Mouse (Mus musculus): ENCODE measurements at regions not wholly inside any gene's neighbourhood (a gene's known extent, or its start where the extent isn't known, plus 50 kb on each side); places are given as distances from the start of the nearest gene placed in this dataset.

- intact Hi-C loops (cut with DNase I) = no loop called here
- TF ChIP-seq POLR2A (IDR thresholded peaks at IDR 0.05; ENCODE audit: insufficient read depth, low read depth, low read length) (no peak), EP300 (IDR thresholded peaks at IDR 0.05; ENCODE audit: insufficient read depth, low read depth, low read length) (0 out of 2 replicates have a peak, but pooled peaks have one; percentile 55), CTCF (IDR thresholded peaks at IDR 0.05) (no peak)
- WGBS = 66% methylated on average over 8 of the region's 8 CpGs
- DNase-seq = peak; percentile 31 to 66
- Histone ChIP-seq H3K27ac (no peak overlapping the region), H3K36me3 (ENCODE audit: control insufficient read depth, insufficient read depth, low read length) (no peaks in the 10 kb centered on the region), H3K4me3 (no peak overlapping the region), H3K79me2 (replicated peaks; ENCODE audit: control insufficient read depth, insufficient read depth, low read length) (no peaks in the 10 kb centered on the region), H3K4me1 (ENCODE audit: control insufficient read depth, insufficient read depth, low read length) (no peaks in the 10 kb centered on the region), H3K9ac (ENCODE audit: low read depth, low read length) (no peak overlapping the region), H3K27me3 (ENCODE audit: control insufficient read depth, insufficient read depth, low read length) (no peaks in the 10 kb centered on the region)
Measured at GRCm38 (mm10) chr8:103808580-103808979, 292.8 kb upstream of the Cdh5 start.

- Histone ChIP-seq H3K9ac (ENCODE audit: low read depth, low read length) (no peak overlapping the region), H3K79me2 (replicated peaks; ENCODE audit: control insufficient read depth, insufficient read depth, low read length) (no peaks in the 10 kb centered on the region), H3K27ac (no peak overlapping the region), H3K4me3 (no peak overlapping the region), H3K4me1 (ENCODE audit: control insufficient read depth, insufficient read depth, low read length) (no peaks in the 10 kb centered on the region), H3K36me3 (ENCODE audit: control insufficient read depth, insufficient read depth, low read length) (no peaks in the 10 kb centered on the region), H3K27me3 (ENCODE audit: control insufficient read depth, insufficient read depth, low read length) (no peaks in the 10 kb centered on the region)
- no peak for DNase-seq
- 65% methylated on average over 7 of the region's 7 CpGs for WGBS
- TF ChIP-seq EP300 (IDR thresholded peaks at IDR 0.05; ENCODE audit: insufficient read depth, low read depth, low read length) = no peak
- TF ChIP-seq CTCF (IDR thresholded peaks at IDR 0.05) = no peak
- TF ChIP-seq POLR2A (IDR thresholded peaks at IDR 0.05; ENCODE audit: insufficient read depth, low read depth, low read length) = no peak
- intact Hi-C loops (cut with DNase I) = no loop called here
Measured at GRCm38 (mm10) chr8:103809140-103809539, 292.3 kb upstream of the Cdh5 start.

GRCm38 (mm10) chr8:103813954-103814591 lies 287.4 kb upstream of the Cdh5 start:
- Histone ChIP-seq H3K79me2 (replicated peaks; ENCODE audit: control insufficient read depth, insufficient read depth, low read length) (no peaks in the 10 kb centered on the region), H3K36me3 (ENCODE audit: control insufficient read depth, insufficient read depth, low read length) (no peaks in the 10 kb centered on the region), H3K4me3 (no peak overlapping the region), H3K27ac (no peak overlapping the region), H3K27me3 (ENCODE audit: control insufficient read depth, insufficient read depth, low read length) (no peaks in the 10 kb centered on the region), H3K4me1 (ENCODE audit: control insufficient read depth, insufficient read depth, low read length) (no peaks in the 10 kb centered on the region), H3K9ac (ENCODE audit: low read depth, low read length) (no peak overlapping the region)
- no peak for DNase-seq
- TF ChIP-seq EP300 (IDR thresholded peaks at IDR 0.05; ENCODE audit: insufficient read depth, low read depth, low read length) (no peak), CTCF (IDR thresholded peaks at IDR 0.05) (no peak), POLR2A (IDR thresholded peaks at IDR 0.05; ENCODE audit: insufficient read depth, low read depth, low read length) (no peak)
- WGBS = 63% methylated on average over 10 of the region's 10 CpGs
- intact Hi-C loops (cut with DNase I) = no loop called here

GRCm38 (mm10) chr8:103816101-103816894 lies 285.1 kb upstream of the Cdh5 start:
- no peak for DNase-seq
- intact Hi-C loops (cut with DNase I) = no loop called here
- no peak overlapping the region for H3K9ac ChIP-seq (ENCODE audit: low read depth, low read length)
- no peak overlapping the region for H3K27ac ChIP-seq
- H3K4me3 ChIP-seq = no peak overlapping the region
- TF ChIP-seq CTCF (IDR thresholded peaks at IDR 0.05) (no peak), EP300 (IDR thresholded peaks at IDR 0.05; ENCODE audit: insufficient read depth, low read depth, low read length) (no peak), POLR2A (IDR thresholded peaks at IDR 0.05; ENCODE audit: insufficient read depth, low read depth, low read length) (no peak)
- no peaks in the 10 kb centered on the region for H3K36me3 ChIP-seq (ENCODE audit: control insufficient read depth, insufficient read depth, low read length)
- 60% methylated on average over 15 of the region's 15 CpGs for WGBS
- H3K27me3 ChIP-seq (ENCODE audit: control insufficient read depth, insufficient read depth, low read length) = no peaks in the 10 kb centered on the region
- no peaks in the 10 kb centered on the region for H3K79me2 ChIP-seq (replicated peaks; ENCODE audit: control insufficient read depth, insufficient read depth, low read length)
- H3K4me1 ChIP-seq (ENCODE audit: control insufficient read depth, insufficient read depth, low read length) = no peaks in the 10 kb centered on the region

GRCm38 (mm10) chr8:103823541-103823940 lies 277.9 kb upstream of the Cdh5 start:
- Histone ChIP-seq H3K27ac (no peak overlapping the region), H3K27me3 (ENCODE audit: control insufficient read depth, insufficient read depth, low read length) (no peaks in the 10 kb centered on the region), H3K4me1 (ENCODE audit: control insufficient read depth, insufficient read depth, low read length) (no peaks in the 10 kb centered on the region; the same call in 1 of the 2 replicates), H3K9ac (ENCODE audit: low read depth, low read length) (no peak overlapping the region), H3K79me2 (replicated peaks; ENCODE audit: control insufficient read depth, insufficient read depth, low read length) (no peaks in the 10 kb centered on the region), H3K36me3 (ENCODE audit: control insufficient read depth, insufficient read depth, low read length) (no peaks in the 10 kb centered on the region), H3K4me3 (no peak overlapping the region)
- intact Hi-C loops (cut with DNase I) = no loop called here
- no peak for TF ChIP-seq CTCF (IDR thresholded peaks at IDR 0.05)
- TF ChIP-seq POLR2A (IDR thresholded peaks at IDR 0.05; ENCODE audit: insufficient read depth, low read depth, low read length) = no peak
- no peak for TF ChIP-seq EP300 (IDR thresholded peaks at IDR 0.05; ENCODE audit: insufficient read depth, low read depth, low read length)
- WGBS = 80% methylated on average over 7 of the region's 7 CpGs
- no peak for DNase-seq

- intact Hi-C loops (cut with DNase I) = no loop called here
- TF ChIP-seq POLR2A (IDR thresholded peaks at IDR 0.05; ENCODE audit: insufficient read depth, low read depth, low read length) = no peak
- TF ChIP-seq EP300 (IDR thresholded peaks at IDR 0.05; ENCODE audit: insufficient read depth, low read depth, low read length) = no peak
- TF ChIP-seq CTCF (IDR thresholded peaks at IDR 0.05) = no peak
- Histone ChIP-seq H3K4me1 (ENCODE audit: control insufficient read depth, insufficient read depth, low read length) (no peaks in the 10 kb centered on the region; the same call in 1 of the 2 replicates), H3K79me2 (replicated peaks; ENCODE audit: control insufficient read depth, insufficient read depth, low read length) (no peaks in the 10 kb centered on the region), H3K27me3 (ENCODE audit: control insufficient read depth, insufficient read depth, low read length) (no peaks in the 10 kb centered on the region), H3K36me3 (ENCODE audit: control insufficient read depth, insufficient read depth, low read length) (no peaks in the 10 kb centered on the region), H3K9ac (ENCODE audit: low read depth, low read length) (no peak overlapping the region), H3K4me3 (no peak overlapping the region), H3K27ac (no peak overlapping the region)
- WGBS = 38% methylated on average over 1 of the region's 1 CpGs
- DNase-seq = no peak
Measured at GRCm38 (mm10) chr8:103824747-103825146, 276.7 kb upstream of the Cdh5 start.

Measured in heart, adult 2 months (tissue).